Mouse (Mus musculus) heart, adult 2 months (tissue): ENCODE results near the gene Bank1.

ENCODE experiments used
- CTCF ChIP-seq: fragments of 200-600 bp; IDR thresholded peaks from 2 replicates; pipeline ENCODE4 v1.8.1; 2022; ENCODE audit warnings: antibody characterized with exemption, mild to moderate bottlenecking, moderate library complexity
- EP300 ChIP-seq: fragments of 200-500 bp; IDR thresholded peaks from 2 replicates; pipeline ENCODE4 v1.6.1; 2011; ENCODE audit warnings: low read depth, low read length, control low read depth; ENCODE audit not compliant: insufficient read depth

- TF ChIP-seq CTCF (no peak), EP300 (no peak)
These were observed 285.8 kb downstream of the Bank1 start for GRCm38 (mm10) chr3:136040041-136040440.
